Mouse (Mus musculus): ENCODE data around the gene Tenm4. TPM values are rescaled to one million over a fixed set of nuclear protein-coding genes. Genes with fewer than 3 reads are reported as not detected.

The Tenm4 gene
- polyA plus RNA-seq, 1 experiment from 2014 or later = 45.8 TPM

DNA sequence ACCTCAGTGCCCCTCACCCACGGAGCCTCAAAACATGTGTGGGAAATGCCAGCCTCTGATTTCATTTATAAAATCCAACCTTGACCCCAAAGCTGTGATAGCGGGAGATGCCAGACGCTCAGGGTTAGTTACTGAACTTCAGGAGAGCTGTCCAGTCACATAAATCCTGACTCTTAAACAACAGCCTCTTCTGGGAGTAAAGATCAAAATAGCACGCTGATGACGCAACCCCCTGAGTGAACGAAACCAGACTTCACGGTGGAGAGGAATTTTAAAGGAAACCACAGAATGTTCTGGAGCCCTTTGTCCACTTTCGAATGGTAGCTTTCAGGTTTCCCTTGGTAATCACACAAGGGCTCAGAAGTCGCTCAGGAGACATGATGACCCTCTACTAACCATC, 630.3 kb downstream of the Tenm4 start:
- Histone ChIP-seq H3K9me3 (no peaks in the 10 kb centered on the region), H3K4me3 (replicated peaks) (no peak overlapping the region), H3K9ac (replicated peaks) (no peak overlapping the region), H3K27ac (no peak overlapping the region), H3K27me3 (0 out of 2 replicates have a peak, but pooled peaks cover 3% of the 10 kb centered on the region), H3K4me2 (no peak overlapping the region; the same call in 1 of the 2 replicates), H3K36me3 (peaks cover 35% of the 10 kb centered on the region), H3K4me1 (replicated peaks) (peaks cover 53% of the 10 kb centered on the region)
- 29% methylated on average over 9 of the region's 9 CpGs for WGBS
- no peak for ATAC-seq (ENCODE audit: insufficient number of reproducible peaks, insufficient read depth, low FRiP score, low TSS enrichment, low read depth)

DNA sequence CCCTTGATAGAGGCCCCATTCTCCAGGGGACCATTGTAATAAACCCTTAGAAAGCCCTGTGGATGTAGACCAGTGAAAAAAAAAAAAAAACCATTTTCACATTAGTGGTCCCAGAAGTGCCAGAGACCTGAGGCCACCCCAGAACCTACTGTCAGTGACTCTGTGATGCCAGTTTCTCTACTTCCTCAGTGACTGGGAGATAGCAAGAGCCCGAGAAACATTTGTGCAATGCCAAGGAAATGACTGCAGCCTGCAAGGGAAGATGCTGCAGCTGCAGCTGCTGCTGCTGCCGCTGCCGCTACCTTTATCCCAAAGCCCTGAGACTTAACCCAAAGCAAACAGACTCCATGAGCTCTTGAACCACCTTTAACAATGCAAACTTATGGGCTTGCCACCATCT, 631.2 kb downstream of the Tenm4 start:
- Histone ChIP-seq H3K4me1 (replicated peaks) (peaks cover 49% of the 10 kb centered on the region), H3K9ac (replicated peaks) (no peak overlapping the region)
- WGBS = 86% methylated on average over 3 of the region's 3 CpGs

GRCm38 (mm10) chr7:96806561-96806960, 635.5 kb downstream of the Tenm4 start:
- H3K27me3 ChIP-seq = 0 out of 2 replicates have a peak, but pooled peaks cover 3% of the 10 kb centered on the region
- no peak; the same call in 1 of the 2 replicates for ATAC-seq (ENCODE audit: insufficient number of reproducible peaks, insufficient read depth, low FRiP score, low TSS enrichment, low read depth)
- peaks cover 26% of the 10 kb centered on the region for H3K36me3 ChIP-seq
- H3K4me1 ChIP-seq (replicated peaks) = peaks cover 27% of the 10 kb centered on the region
- WGBS = 64% methylated on average over 1 of the region's 1 CpGs
- no peak overlapping the region for H3K27ac ChIP-seq
- no peak overlapping the region for H3K4me2 ChIP-seq
- no peak overlapping the region for H3K4me3 ChIP-seq (replicated peaks)
- no peaks in the 10 kb centered on the region for H3K9me3 ChIP-seq
- no peak overlapping the region for H3K9ac ChIP-seq (replicated peaks)

More for the DNA sequence above, 631.2 kb downstream of the Tenm4 start:
- no peak overlapping the region for H3K4me3 ChIP-seq (replicated peaks)
- ATAC-seq (ENCODE audit: insufficient number of reproducible peaks, insufficient read depth, low FRiP score, low TSS enrichment, low read depth) = no peak
- H3K27ac ChIP-seq = no peak overlapping the region
- no peak overlapping the region for H3K4me2 ChIP-seq
- H3K9me3 ChIP-seq = no peaks in the 10 kb centered on the region
- H3K27me3 ChIP-seq = 0 out of 2 replicates have a peak, but pooled peaks cover 3% of the 10 kb centered on the region
- peaks cover 35% of the 10 kb centered on the region for H3K36me3 ChIP-seq

GRCm38 (mm10) chr7:96807281-96808058, 636.4 kb downstream of the Tenm4 start:
- Histone ChIP-seq H3K4me1 (replicated peaks) (peaks cover 25% of the 10 kb centered on the region), H3K4me2 (no peak overlapping the region), H3K27ac (no peak overlapping the region), H3K9ac (replicated peaks) (no peak overlapping the region), H3K9me3 (no peaks in the 10 kb centered on the region), H3K36me3 (peaks cover 30% of the 10 kb centered on the region), H3K27me3 (no peaks in the 10 kb centered on the region), H3K4me3 (replicated peaks) (no peak overlapping the region)
- no peak for ATAC-seq (ENCODE audit: insufficient number of reproducible peaks, insufficient read depth, low FRiP score, low TSS enrichment, low read depth)
- WGBS = 70% methylated on average over 15 of the region's 15 CpGs

GRCm38 (mm10) chr7:96808059-96808646, 637.1 kb downstream of the Tenm4 start:
- peaks cover 27% of the 10 kb centered on the region for H3K36me3 ChIP-seq
- H3K4me2 ChIP-seq = no peak overlapping the region
- H3K9ac ChIP-seq (replicated peaks) = no peak overlapping the region
- ATAC-seq (ENCODE audit: insufficient number of reproducible peaks, insufficient read depth, low FRiP score, low TSS enrichment, low read depth) = no peak
- peaks cover 30% of the 10 kb centered on the region for H3K4me1 ChIP-seq (replicated peaks)
- no peak overlapping the region for H3K27ac ChIP-seq
- no peaks in the 10 kb centered on the region for H3K27me3 ChIP-seq
- no peak overlapping the region for H3K4me3 ChIP-seq (replicated peaks)
- 76% methylated on average over 7 of the region's 7 CpGs for WGBS
- H3K9me3 ChIP-seq = no peaks in the 10 kb centered on the region

- 93% methylated on average over 11 of the region's 11 CpGs for WGBS
- no peaks in the 10 kb centered on the region for H3K27me3 ChIP-seq
- H3K4me1 ChIP-seq (replicated peaks) = peaks cover 53% of the 10 kb centered on the region
- H3K36me3 ChIP-seq = peaks cover 15% of the 10 kb centered on the region; the same call in 1 of the 2 replicates
- H3K4me2 ChIP-seq = no peak overlapping the region
- no peak overlapping the region for H3K4me3 ChIP-seq (replicated peaks)
- no peak for ATAC-seq (ENCODE audit: insufficient number of reproducible peaks, insufficient read depth, low FRiP score, low TSS enrichment, low read depth)
- H3K9ac ChIP-seq (replicated peaks) = no peak overlapping the region
- H3K9me3 ChIP-seq = no peaks in the 10 kb centered on the region
- H3K27ac ChIP-seq = no peak overlapping the region
These were observed 640.6 kb downstream of the Tenm4 start for GRCm38 (mm10) chr7:96811691-96812090.

DNA sequence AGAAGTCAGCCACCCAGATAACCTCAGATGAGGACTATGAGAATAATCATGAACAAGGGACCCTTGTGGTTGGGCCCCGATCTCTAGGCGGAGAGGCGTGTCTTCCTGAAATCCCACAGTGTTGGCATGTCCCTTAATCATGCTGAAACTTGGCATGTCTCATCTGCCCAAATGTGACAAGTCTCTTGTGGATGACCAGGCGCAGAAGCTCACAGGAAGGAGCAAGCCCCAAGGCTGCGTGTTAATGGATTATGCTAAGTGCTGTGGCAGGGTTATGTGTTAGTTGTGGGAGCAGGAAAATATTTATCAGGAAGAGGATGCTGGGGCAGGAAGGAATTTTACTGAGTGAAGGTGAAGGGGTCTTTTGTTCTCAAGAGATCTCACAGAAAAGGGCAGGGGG, 642.0 kb downstream of the Tenm4 start:
- no peak overlapping the region for H3K4me2 ChIP-seq
- no peak for ATAC-seq (ENCODE audit: insufficient number of reproducible peaks, insufficient read depth, low FRiP score, low TSS enrichment, low read depth)
- H3K27ac ChIP-seq = peak overlapping the region; percentile 78
- peaks cover 47% of the 10 kb centered on the region for H3K4me1 ChIP-seq (replicated peaks)
- H3K9me3 ChIP-seq = no peaks in the 10 kb centered on the region
- H3K27me3 ChIP-seq = no peaks in the 10 kb centered on the region; the same call in 1 of the 2 replicates
- 77% methylated on average over 5 of the region's 5 CpGs for WGBS
- no peak overlapping the region for H3K4me3 ChIP-seq (replicated peaks)
- H3K36me3 ChIP-seq = peaks cover 15% of the 10 kb centered on the region; the same call in 1 of the 2 replicates
- no peak overlapping the region for H3K9ac ChIP-seq (replicated peaks)

DNA sequence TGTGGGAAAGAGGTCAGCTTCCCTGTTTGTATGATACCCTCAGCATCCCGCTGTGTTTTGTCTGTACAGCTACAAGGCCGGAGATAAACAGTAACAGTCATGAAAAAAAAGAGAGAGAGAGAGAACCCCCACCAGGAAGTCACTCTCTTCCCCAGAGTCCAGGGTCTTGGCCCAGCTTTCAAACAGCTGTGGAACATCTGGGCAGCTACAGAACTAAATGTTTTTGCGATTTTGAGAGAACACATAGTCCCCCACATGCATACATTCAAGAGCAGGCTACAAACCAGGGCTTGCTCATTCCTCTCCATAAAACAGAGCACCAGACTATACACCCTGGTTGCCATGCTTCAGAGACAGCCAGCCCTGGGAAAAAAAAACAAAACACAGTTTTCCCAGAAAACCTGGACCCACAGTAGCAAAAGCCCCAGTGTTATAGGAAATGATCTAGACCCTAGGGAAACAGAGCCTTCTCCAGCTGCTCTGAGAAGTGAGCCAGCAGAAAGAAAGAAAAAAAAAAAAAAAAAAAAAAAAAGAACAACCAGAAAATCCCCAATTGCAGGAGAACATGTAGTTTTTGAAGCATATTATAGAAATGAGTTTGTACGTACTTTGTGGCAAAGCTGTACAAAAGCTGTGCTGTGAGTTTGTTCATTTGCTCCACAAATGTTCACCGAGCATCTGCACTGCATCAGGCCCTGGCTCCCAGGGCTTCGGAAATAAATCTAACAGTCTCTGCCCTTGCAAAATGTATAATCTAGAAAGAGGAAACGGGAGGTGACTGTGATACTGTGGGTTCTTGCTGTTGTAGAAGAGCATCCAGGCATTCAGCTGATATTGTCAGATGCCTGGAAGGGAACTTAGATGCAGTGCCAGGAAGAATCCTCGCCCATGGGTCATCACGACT, 642.7 kb downstream of the Tenm4 start:
- H3K27me3 ChIP-seq = no peaks in the 10 kb centered on the region; the same call in 1 of the 2 replicates
- H3K9me3 ChIP-seq = no peaks in the 10 kb centered on the region

DNA sequence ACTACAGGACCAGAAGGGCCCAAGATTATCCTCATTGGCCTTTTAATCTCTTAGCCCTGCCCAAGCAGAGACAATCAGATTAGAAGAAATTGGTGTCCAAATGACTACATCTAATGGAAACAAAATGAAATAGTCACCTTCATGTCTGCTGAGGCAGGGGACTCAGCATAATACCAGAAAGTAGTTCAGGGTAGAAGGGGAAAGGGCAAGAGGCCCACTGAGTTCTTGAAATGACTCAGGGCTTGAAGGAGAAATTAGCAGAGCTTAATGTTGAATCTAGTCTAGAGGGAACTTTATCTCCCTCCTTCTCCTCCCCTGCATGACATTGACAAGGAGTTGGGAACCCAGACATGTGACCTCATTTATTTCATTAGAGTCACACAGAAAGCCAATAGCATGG, 643.5 kb downstream of the Tenm4 start:
- H3K36me3 ChIP-seq = peaks cover 15% of the 10 kb centered on the region; the same call in 1 of the 2 replicates
- ATAC-seq (ENCODE audit: insufficient number of reproducible peaks, insufficient read depth, low FRiP score, low TSS enrichment, low read depth) = no peak
- peak overlapping the region; percentile 78; the same call in 1 of the 2 replicates for H3K27ac ChIP-seq
- no peaks in the 10 kb centered on the region; the same call in 1 of the 2 replicates for H3K27me3 ChIP-seq
- H3K4me2 ChIP-seq = no peak overlapping the region
- H3K4me1 ChIP-seq (replicated peaks) = peaks cover 56% of the 10 kb centered on the region
- H3K9me3 ChIP-seq = no peaks in the 10 kb centered on the region
- H3K4me3 ChIP-seq (replicated peaks) = no peak overlapping the region
- no peak overlapping the region for H3K9ac ChIP-seq (replicated peaks)

More for the DNA sequence above, 642.7 kb downstream of the Tenm4 start:
- peak; percentile 44; the same call in 1 of the 2 replicates for ATAC-seq (ENCODE audit: insufficient number of reproducible peaks, insufficient read depth, low FRiP score, low TSS enrichment, low read depth)
- H3K36me3 ChIP-seq = peaks cover 15% of the 10 kb centered on the region; the same call in 1 of the 2 replicates
- WGBS = 49% methylated on average over 9 of the region's 9 CpGs
- H3K9ac ChIP-seq (replicated peaks) = no peak overlapping the region
- H3K4me1 ChIP-seq (replicated peaks) = peaks cover 52% of the 10 kb centered on the region
- H3K4me3 ChIP-seq (replicated peaks) = no peak overlapping the region
- peak overlapping the region; percentile 78 for H3K27ac ChIP-seq
- H3K4me2 ChIP-seq = no peak overlapping the region

GRCm38 (mm10) chr7:96817030-96817674, 646.1 kb downstream of the Tenm4 start:
- H3K4me1 ChIP-seq (replicated peaks) = peaks cover 57% of the 10 kb centered on the region
- peaks cover 12% of the 10 kb centered on the region; the same call in 1 of the 2 replicates for H3K36me3 ChIP-seq
- H3K9me3 ChIP-seq = no peaks in the 10 kb centered on the region
- WGBS = 26% methylated on average over 6 of the region's 6 CpGs
- H3K4me3 ChIP-seq (replicated peaks) = no peak overlapping the region
- H3K9ac ChIP-seq (replicated peaks) = no peak overlapping the region
- no peaks in the 10 kb centered on the region; the same call in 1 of the 2 replicates for H3K27me3 ChIP-seq
- no peak overlapping the region for H3K27ac ChIP-seq
- H3K4me2 ChIP-seq = no peak overlapping the region
- no peak; the same call in 1 of the 2 replicates for ATAC-seq (ENCODE audit: insufficient number of reproducible peaks, insufficient read depth, low FRiP score, low TSS enrichment, low read depth)
